Comparison of ENCODE assay signal across 8 mouse cellular contexts in genomic region chrX:104413183-104413983, GRCm38 (mm10). TPM values are rescaled to one million over a fixed set of nuclear protein-coding genes. Genes with fewer than 3 reads are reported as not detected.
DNase-seq lines count a peak whose midpoint lies in the region; ATAC-seq and TF ChIP-seq lines count a peak whose summit lies in the region.

Gene Abcb7, minus strand, starts transcription at chrX:104413856.

- no peaks in the 10 kb centered on the region for H3K9me3 ChIP-seq in hindbrain, embryonic 10.5 days
- no peaks in the 10 kb centered on the region for H3K9me3 ChIP-seq in lung, embryonic 16.5 days (ENCODE audit: control insufficient read depth, low read length)

- H3K27me3 ChIP-seq in hindbrain, embryonic 10.5 days (ENCODE audit: insufficient read depth, poor library complexity, severe bottlenecking): peaks cover 53% of the 10 kb centered on the region
- H3K27me3 ChIP-seq in lung, embryonic 16.5 days (ENCODE audit: control insufficient read depth, insufficient read depth, low read depth, low read length): 0 out of 2 replicates have a peak, but pooled peaks cover 3% of the 10 kb centered on the region
- H3K27me3 ChIP-seq in thymus, adult 2 months (ENCODE audit: control insufficient read depth, insufficient read depth, low read length): no peaks in the 10 kb centered on the region

- H3K27ac ChIP-seq in hindbrain, embryonic 10.5 days: peak within 1 kb of the TSS; percentile 94
- H3K27ac ChIP-seq in lung, embryonic 16.5 days (ENCODE audit: low read length): peak within 1 kb of the TSS; percentile 97
- H3K27ac ChIP-seq in thymus, adult 2 months (ENCODE audit: control insufficient read depth, insufficient read depth, low read length): peak within 1 kb of the TSS; percentile 90

- 0 out of 2 replicates have a peak, but pooled peaks have one; percentile 28 for TF ChIP-seq POLR2A in thymus, adult 2 months (IDR thresholded peaks at IDR 0.05; ENCODE audit: control insufficient read depth, extremely low read depth, insufficient read depth, low read length, poor library complexity)

- no peaks in the 10 kb centered on the region for H3K4me1 ChIP-seq in hindbrain, embryonic 10.5 days (replicated peaks)
- no peaks in the 10 kb centered on the region for H3K4me1 ChIP-seq in lung, embryonic 16.5 days (replicated peaks; ENCODE audit: control insufficient read depth, insufficient read depth, low read length)
- H3K4me1 ChIP-seq in thymus, adult 2 months (replicated peaks; ENCODE audit: control insufficient read depth, insufficient read depth, low read length): peaks cover 3% of the 10 kb centered on the region; the same call in 1 of the 2 replicates

- DNase-seq in Muller cell, postnatal 12 days (ENCODE audit: inconsistent ontology term): peak; percentile 88
- DNase-seq in cerebellum, adult 9-10 months: peak; percentile 82
- DNase-seq in hindbrain, embryonic 10.5 days (ENCODE audit: low spot score): peak; percentile 80
- peak; percentile 82 for DNase-seq in layer of hippocampus, adult 9-11 months
- peak; percentile 72 for DNase-seq in ovary, adult 18-20 months (ENCODE audit: low spot score)
- peak; percentile 87 for DNase-seq in thymus, adult 2 months

- peak within 1 kb of the TSS; percentile 51 for H3K4me2 ChIP-seq in lung, embryonic 16.5 days (ENCODE audit: low read depth, low read length)

- peak within 1 kb of the TSS; percentile 84 for H3K9ac ChIP-seq in lung, embryonic 16.5 days (ENCODE audit: low read length)

- WGBS in hindbrain, embryonic 10.5 days: 17% methylated on average over 58 of the region's 58 CpGs
- WGBS in lung, embryonic 16.5 days: 16% methylated on average over 58 of the region's 58 CpGs
- WGBS in thymus, adult 2 months: under 1% methylated on average over 57 of the region's 58 CpGs

- H3K36me3 ChIP-seq in hindbrain, embryonic 10.5 days: no peaks in the 10 kb centered on the region
- H3K36me3 ChIP-seq in lung, embryonic 16.5 days (ENCODE audit: control insufficient read depth, insufficient read depth, low read length): no peaks in the 10 kb centered on the region
- no peaks in the 10 kb centered on the region for H3K36me3 ChIP-seq in thymus, adult 2 months (ENCODE audit: control insufficient read depth, insufficient read depth, low read length)

- no peak for TF ChIP-seq CTCF in thymus, adult 2 months (IDR thresholded peaks at IDR 0.05; ENCODE audit: borderline replicate concordance, control insufficient read depth, extremely low read depth, insufficient read depth, low read length, poor library complexity)

- peak within 1 kb of the TSS; percentile 63 for H3K4me3 ChIP-seq in hindbrain, embryonic 10.5 days
- peak within 1 kb of the TSS; percentile 71 for H3K4me3 ChIP-seq in lung, embryonic 16.5 days (ENCODE audit: low read length)
- H3K4me3 ChIP-seq in thymus, adult 2 months (ENCODE audit: control insufficient read depth, insufficient read depth, low read length): peak within 1 kb of the TSS; percentile 99

- ATAC-seq in frontal cortex, adult (ENCODE audit: low TSS enrichment): peak; percentile 99
- peak; percentile 96 for ATAC-seq in lung, embryonic 16.5 days (ENCODE audit: low read depth)

RNA-seq across cellular contexts. Expression of gene Abcb7, which starts in this region (rescaled TPM):
- 6.8 and 10.3 TPM in 2 replicates for polyA plus RNA-seq in hindbrain, embryonic 10.5 days (2016; fragmentation: Nextera tagmentation; extraction: Ambion mirVana)
- 10.4 and 11.4 TPM in 2 replicates for polyA plus RNA-seq in lung, embryonic 16.5 days (2015; fragmentation: Nextera tagmentation; extraction: Ambion mirVana)
- polyA plus RNA-seq in thymus, adult 2 months (2012; rRNA removed): 6.6 and 7.6 TPM in 2 replicates

Comparison
In these comparisons a context has a peak if more than half of its experiments do, and no peak if none do; other contexts are left out.
1. Peak in every context shown above with its lines: DNase-seq, ATAC-seq, H3K4me3 ChIP-seq and H3K27ac ChIP-seq.